Mouse (Mus musculus) brain, embryonic 14.5 days (tissue): ENCODE measurements around the gene Ccdc92.

Source experiments
- CTCF ChIP-seq: fragments of 200-500 bp; IDR thresholded peaks from 2 replicates; pipeline ENCODE4 v1.5.1; 2012; ENCODE audit warnings: inconsistent platforms, mild to moderate bottlenecking, moderate library complexity, borderline replicate concordance; ENCODE audit not compliant: insufficient read depth, insufficient read length; ENCODE audit errors: extremely low read depth
- POLR2A ChIP-seq: fragments of 200-500 bp; IDR thresholded peaks from 2 replicates; pipeline ENCODE4 v1.6.1; 2012; ENCODE audit warnings: mild to moderate bottlenecking, inconsistent platforms, borderline replicate concordance; ENCODE audit not compliant: poor library complexity, insufficient read depth, insufficient read length, severe bottlenecking; ENCODE audit errors: extremely low read depth

- TF ChIP-seq CTCF = no peak
- TF ChIP-seq POLR2A = no peak
Measured at GRCm38 (mm10) chr5:124872033-124872432, 9.8 kb upstream of the Ccdc92 start.
